Mouse (Mus musculus) thymus, adult 2 months (tissue): ENCODE measurements around the gene Glyat.

Experiments
- CTCF ChIP-seq: fragments of 200-500 bp; IDR thresholded peaks from 2 replicates; pipeline ENCODE4 v1.5.1; 2012; ENCODE audit warnings: mild to moderate bottlenecking, control low read depth, low read length, moderate library complexity, borderline replicate concordance; ENCODE audit not compliant: control insufficient read depth, poor library complexity, insufficient read depth; ENCODE audit errors: extremely low read depth
- POLR2A ChIP-seq: fragments of 200-500 bp; IDR thresholded peaks from 2 replicates; pipeline ENCODE4 v1.6.1; 2012; ENCODE audit warnings: mild to moderate bottlenecking, low read length, control low read depth, moderate library complexity; ENCODE audit not compliant: control insufficient read depth, poor library complexity, insufficient read depth; ENCODE audit errors: extremely low read depth

- TF ChIP-seq CTCF (no peak), POLR2A (no peak)
These were observed 44.7 kb downstream of the Glyat start, which contains the start of gene Olfr1443 for GRCm38 (mm10) chr19:12677812-12678211.
